Mouse (Mus musculus): ENCODE results near the gene Sorcs2. TPM values are rescaled to one million over a fixed set of nuclear protein-coding genes. Genes with fewer than 3 reads are reported as not detected.
A peak's percentile ranks its signal among the peaks of the same experiment; 100 is the strongest.

Sorcs2 gene
- polyA plus RNA-seq, 1 experiment from 2014 or later = 25.4 TPM

- Histone ChIP-seq H3K9ac (no peak overlapping the region), H3K9me3 (no peaks in the 10 kb centered on the region), H3K27me3 (no peaks in the 10 kb centered on the region), H3K27ac (no peak overlapping the region), H3K4me3 (no peak overlapping the region), H3K4me2 (no peak overlapping the region), H3K36me3 (peaks cover 11% of the 10 kb centered on the region; the same call in 1 of the 2 replicates), H3K4me1 (no peaks in the 10 kb centered on the region)
- ATAC-seq (ENCODE audit: insufficient number of reproducible peaks, low FRiP score, low TSS enrichment, low read depth) = no peak
- WGBS = 66% methylated on average over 14 of the region's 14 CpGs
These were observed 340.1 kb downstream of the Sorcs2 start for GRCm38 (mm10) chr5:36057804-36058322.

GRCm38 (mm10) chr5:36056921-36057320 is 341.0 kb downstream of the Sorcs2 start:
- H3K9ac ChIP-seq = no peak overlapping the region
- H3K27me3 ChIP-seq = no peaks in the 10 kb centered on the region
- H3K4me1 ChIP-seq = no peaks in the 10 kb centered on the region
- no peak overlapping the region for H3K4me2 ChIP-seq
- no peak overlapping the region for H3K4me3 ChIP-seq
- H3K9me3 ChIP-seq = no peaks in the 10 kb centered on the region
- H3K27ac ChIP-seq = no peak overlapping the region
- 95% methylated on average over 2 of the region's 2 CpGs for WGBS
- peaks cover 11% of the 10 kb centered on the region; the same call in 1 of the 2 replicates for H3K36me3 ChIP-seq
- ATAC-seq (ENCODE audit: insufficient number of reproducible peaks, low FRiP score, low TSS enrichment, low read depth) = no peak

DNA sequence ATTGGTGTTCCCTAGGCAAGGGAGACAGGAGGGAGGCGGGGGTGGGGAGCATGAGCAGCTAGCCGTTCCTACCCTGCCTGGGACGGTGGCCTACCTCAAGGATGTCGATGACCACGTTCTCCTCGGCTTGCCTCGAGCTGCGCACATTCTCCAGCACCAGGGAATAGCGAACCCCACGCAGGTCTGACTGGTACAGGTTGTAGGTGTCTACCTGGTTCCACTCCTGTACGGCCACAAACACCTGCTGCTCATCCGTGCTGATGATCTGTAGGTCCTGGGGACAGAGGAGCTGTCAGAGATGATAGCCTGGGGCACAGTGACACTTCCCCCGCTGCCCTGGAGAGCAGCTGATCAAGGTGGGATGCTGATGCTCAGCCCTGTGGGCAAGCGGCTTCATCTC is 342.1 kb downstream of the Sorcs2 start:
- H3K4me3 ChIP-seq = no peak overlapping the region
- WGBS = 84% methylated on average over 14 of the region's 14 CpGs
- ATAC-seq (ENCODE audit: insufficient number of reproducible peaks, low FRiP score, low TSS enrichment, low read depth) = 0 out of 2 replicates have a peak, but pooled peaks have one; percentile 36

GRCm38 (mm10) chr5:36054498-36054897 is 343.4 kb downstream of the Sorcs2 start:
- H3K4me1 ChIP-seq = no peaks in the 10 kb centered on the region
- H3K9ac ChIP-seq = no peak overlapping the region
- H3K4me2 ChIP-seq = no peak overlapping the region
- WGBS = 77% methylated on average over 3 of the region's 3 CpGs
- no peaks in the 10 kb centered on the region for H3K27me3 ChIP-seq
- ATAC-seq (ENCODE audit: insufficient number of reproducible peaks, low FRiP score, low TSS enrichment, low read depth) = 0 out of 2 replicates have a peak, but pooled peaks have one; percentile 16
- no peak overlapping the region for H3K4me3 ChIP-seq
- H3K36me3 ChIP-seq = peaks cover 15% of the 10 kb centered on the region
- H3K9me3 ChIP-seq = no peaks in the 10 kb centered on the region
- no peak overlapping the region for H3K27ac ChIP-seq

More for the DNA sequence above, 342.1 kb downstream of the Sorcs2 start:
- Histone ChIP-seq H3K4me2 (no peak overlapping the region), H3K36me3 (peaks cover 11% of the 10 kb centered on the region; the same call in 1 of the 2 replicates), H3K9me3 (no peaks in the 10 kb centered on the region), H3K27ac (no peak overlapping the region), H3K4me1 (no peaks in the 10 kb centered on the region), H3K27me3 (no peaks in the 10 kb centered on the region), H3K9ac (no peak overlapping the region)

DNA sequence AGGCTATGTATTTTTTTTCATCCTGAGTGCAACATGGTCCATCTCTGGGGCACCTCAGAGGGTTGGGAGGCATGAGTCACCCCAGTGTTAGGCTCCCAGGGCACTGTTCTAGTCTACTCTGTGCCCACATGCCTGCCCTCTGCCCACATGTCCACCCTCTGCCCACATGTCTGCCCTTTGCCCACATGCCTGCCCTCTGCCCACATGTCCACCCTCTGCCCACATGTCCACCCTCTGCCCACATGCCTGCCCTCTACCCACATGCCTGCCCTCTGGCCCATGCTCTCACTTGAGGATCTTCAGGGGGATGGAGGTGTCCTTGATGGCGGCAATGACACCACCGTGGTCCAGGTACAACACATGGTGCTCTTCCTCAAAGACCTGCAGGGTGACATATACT is 354.8 kb downstream of the Sorcs2 start:
- no peak overlapping the region for H3K9ac ChIP-seq
- H3K36me3 ChIP-seq = peaks cover 9% of the 10 kb centered on the region
- no peaks in the 10 kb centered on the region for H3K27me3 ChIP-seq
- ATAC-seq (ENCODE audit: insufficient number of reproducible peaks, low FRiP score, low TSS enrichment, low read depth) = no peak
- 94% methylated on average over 2 of the region's 2 CpGs for WGBS
- no peaks in the 10 kb centered on the region for H3K9me3 ChIP-seq
- H3K4me3 ChIP-seq = no peak overlapping the region
- H3K4me2 ChIP-seq = no peak overlapping the region
- peaks cover 20% of the 10 kb centered on the region for H3K4me1 ChIP-seq
- no peak overlapping the region for H3K27ac ChIP-seq

- H3K9ac ChIP-seq = no peak overlapping the region
- peaks cover 20% of the 10 kb centered on the region for H3K4me1 ChIP-seq
- H3K9me3 ChIP-seq = no peaks in the 10 kb centered on the region
- 78% methylated on average over 6 of the region's 6 CpGs for WGBS
- ATAC-seq (ENCODE audit: insufficient number of reproducible peaks, low FRiP score, low TSS enrichment, low read depth) = no peak
- H3K4me3 ChIP-seq = no peak overlapping the region
- no peaks in the 10 kb centered on the region for H3K27me3 ChIP-seq
- peak overlapping the region; percentile 67; the same call in 1 of the 2 replicates for H3K27ac ChIP-seq
- no peak overlapping the region for H3K4me2 ChIP-seq
- H3K36me3 ChIP-seq = peaks cover 15% of the 10 kb centered on the region
These were observed 356.2 kb downstream of the Sorcs2 start for GRCm38 (mm10) chr5:36041756-36042155.

- H3K4me1 ChIP-seq = peaks cover 20% of the 10 kb centered on the region
- no peak for ATAC-seq (ENCODE audit: insufficient number of reproducible peaks, low FRiP score, low TSS enrichment, low read depth)
These were observed 356.7 kb downstream of the Sorcs2 start for GRCm38 (mm10) chr5:36041236-36041562.

GRCm38 (mm10) chr5:36040398-36041235 is 357.3 kb downstream of the Sorcs2 start:
- no peak; the same call in 1 of the 2 replicates for ATAC-seq (ENCODE audit: insufficient number of reproducible peaks, low FRiP score, low TSS enrichment, low read depth)
- WGBS = 44% methylated on average over 13 of the region's 13 CpGs
- H3K9ac ChIP-seq = no peak overlapping the region

More at GRCm38 (mm10) chr5:36041236-36041562, 356.7 kb downstream of the Sorcs2 start:
- Histone ChIP-seq H3K9me3 (no peaks in the 10 kb centered on the region), H3K4me2 (no peak overlapping the region), H3K36me3 (peaks cover 15% of the 10 kb centered on the region), H3K4me3 (no peak overlapping the region), H3K27me3 (no peaks in the 10 kb centered on the region), H3K9ac (no peak overlapping the region), H3K27ac (peak overlapping the region; percentile 67)

GRCm38 (mm10) chr5:36039596-36039995 is 358.3 kb downstream of the Sorcs2 start:
- H3K4me2 ChIP-seq = no peak overlapping the region
- no peak for ATAC-seq (ENCODE audit: insufficient number of reproducible peaks, low FRiP score, low TSS enrichment, low read depth)
- no peak overlapping the region for H3K9ac ChIP-seq
- H3K4me3 ChIP-seq = no peak overlapping the region
- peaks cover 20% of the 10 kb centered on the region for H3K4me1 ChIP-seq
- no peak overlapping the region for H3K27ac ChIP-seq
- peaks cover 15% of the 10 kb centered on the region for H3K36me3 ChIP-seq
- WGBS = 93% methylated on average over 5 of the region's 5 CpGs
- no peaks in the 10 kb centered on the region for H3K27me3 ChIP-seq
- no peaks in the 10 kb centered on the region for H3K9me3 ChIP-seq

More at GRCm38 (mm10) chr5:36040398-36041235, 357.3 kb downstream of the Sorcs2 start:
- H3K4me3 ChIP-seq = no peak overlapping the region
- H3K9me3 ChIP-seq = no peaks in the 10 kb centered on the region
- peaks cover 15% of the 10 kb centered on the region for H3K36me3 ChIP-seq
- H3K27me3 ChIP-seq = no peaks in the 10 kb centered on the region
- H3K4me1 ChIP-seq = peaks cover 20% of the 10 kb centered on the region
- H3K4me2 ChIP-seq = no peak overlapping the region
- peak overlapping the region; percentile 67 for H3K27ac ChIP-seq

- Histone ChIP-seq H3K4me3 (no peak overlapping the region), H3K4me1 (no peaks in the 10 kb centered on the region), H3K9me3 (no peaks in the 10 kb centered on the region), H3K9ac (no peak overlapping the region), H3K36me3 (peaks cover 13% of the 10 kb centered on the region), H3K27ac (no peak overlapping the region), H3K4me2 (no peak overlapping the region), H3K27me3 (0 out of 2 replicates have a peak, but pooled peaks cover 4% of the 10 kb centered on the region)
- no peak; the same call in 1 of the 2 replicates for ATAC-seq (ENCODE audit: insufficient number of reproducible peaks, low FRiP score, low TSS enrichment, low read depth)
- 46% methylated on average over 8 of the region's 8 CpGs for WGBS
These were observed 364.2 kb downstream of the Sorcs2 start for GRCm38 (mm10) chr5:36033531-36034426.

GRCm38 (mm10) chr5:36025076-36025475 is 372.9 kb downstream of the Sorcs2 start:
- 69% methylated on average over 4 of the region's 4 CpGs for WGBS
- ATAC-seq (ENCODE audit: insufficient number of reproducible peaks, low FRiP score, low TSS enrichment, low read depth) = no peak
- peaks cover 5% of the 10 kb centered on the region; the same call in 1 of the 2 replicates for H3K4me1 ChIP-seq
- H3K4me3 ChIP-seq = no peak overlapping the region
- H3K27me3 ChIP-seq = no peaks in the 10 kb centered on the region
- H3K4me2 ChIP-seq = no peak overlapping the region
- peaks cover 38% of the 10 kb centered on the region; the same call in 1 of the 2 replicates for H3K36me3 ChIP-seq
- H3K9me3 ChIP-seq = no peaks in the 10 kb centered on the region
- H3K9ac ChIP-seq = no peak overlapping the region
- H3K27ac ChIP-seq = no peak overlapping the region
